Mouse (Mus musculus) forebrain, embryonic 10.5 days (tissue): ENCODE results near the gene Hmgn1. TPM values are rescaled to one million over a fixed set of nuclear protein-coding genes. Genes with fewer than 3 reads are reported as not detected.
"Not testable (repeated sequence)": the region's sequence is repeated elsewhere in the genome, so short reads cannot be mapped to it uniquely, and the experiment has no call there.

Source experiments
- DNase-seq: peaks from one replicate; pipeline ENCODE4 v3.0.0-alpha.2; 2017; ENCODE audit warnings: low spot score; ENCODE audit errors: extremely low spot score
- H3K27ac ChIP-seq: fragments of 300-500 bp; sonication (generic); 2 replicates; pipeline ENCODE4 v1.5.1; 2016; ENCODE audit warnings: mild to moderate bottlenecking
- H3K27me3 ChIP-seq: fragments of 300-500 bp; sonication (generic); 2 replicates; pipeline ENCODE4 v1.6.1; 2016; ENCODE audit warnings: mild to moderate bottlenecking; ENCODE audit not compliant: poor library complexity, severe bottlenecking
- H3K36me3 ChIP-seq: fragments of 300-500 bp; sonication (generic); replicated peaks from 2 replicates; pipeline ENCODE4 v1.6.1; 2016; ENCODE audit warnings: mild to moderate bottlenecking, moderate library complexity
- H3K4me1 ChIP-seq: fragments of 300-500 bp; sonication (generic); 2 replicates; pipeline ENCODE4 v1.6.1; 2016
- H3K4me3 ChIP-seq: fragments of 300-500 bp; sonication (generic); 2 replicates; pipeline ENCODE4 v1.5.1; 2016; ENCODE audit warnings: mild to moderate bottlenecking, moderate library complexity
- H3K9me3 ChIP-seq: fragments of 300-500 bp; sonication (generic); 2 replicates; pipeline ENCODE4 v1.6.1; 2016; ENCODE audit warnings: mild to moderate bottlenecking, moderate library complexity
- WGBS: fragments of 180-500 bp; shearing (Covaris S2); methylation state at CpG from one replicate; pipeline ENCODE4 v1.1.7; 2016; 5-methylcytosine and 5-hydroxymethylcytosine counted together
- polyA plus RNA-seq: library from polyadenylated mRNA; unstranded; fragments of >200 nt; fragmentation: Nextera tagmentation; extraction: Ambion mirVana; gene quantifications from 2 replicates; pipeline ENCODE4 v1.2.1, GENCODE M21; 2016

Gene Hmgn1
- polyA plus RNA-seq, 1 experiment from 2014 or later = 851 TPM

DNA sequence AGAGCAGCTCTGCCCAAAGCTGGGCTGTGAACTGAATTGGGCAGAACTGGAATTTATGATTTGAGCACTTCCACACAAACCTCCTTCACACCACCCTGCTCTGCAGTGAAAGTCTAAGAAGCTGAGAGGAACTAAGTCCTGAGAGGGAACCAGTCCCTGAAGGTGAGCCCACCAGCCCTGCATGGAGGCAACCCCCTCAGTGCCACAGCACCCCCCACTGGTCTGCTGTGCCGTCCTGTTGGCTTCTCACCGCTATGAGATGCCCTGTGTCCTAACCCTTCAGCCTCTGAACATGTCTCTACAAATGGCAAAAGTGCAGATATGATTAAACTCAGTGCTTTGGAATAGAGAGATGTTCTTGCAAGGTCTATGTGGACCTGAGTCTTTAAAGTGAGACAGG lies 14.8 kb downstream of the Hmgn1 start:
- Histone ChIP-seq H3K36me3 (no peaks in the 10 kb centered on the region), H3K27ac (no peak overlapping the region), H3K27me3 (no peaks in the 10 kb centered on the region), H3K4me1 (no peaks in the 10 kb centered on the region), H3K9me3 (no peaks in the 10 kb centered on the region), H3K4me3 (no peak overlapping the region)
- 58% methylated on average over 2 of the region's 2 CpGs for WGBS
- no peak for DNase-seq

- Histone ChIP-seq H3K9me3 (no peaks in the 10 kb centered on the region), H3K36me3 (no peaks in the 10 kb centered on the region), H3K27me3 (no peaks in the 10 kb centered on the region), H3K27ac (no peak overlapping the region), H3K4me3 (no peak overlapping the region), H3K4me1 (no peaks in the 10 kb centered on the region)
- DNase-seq = no peak
- 94% methylated on average over 5 of the region's 5 CpGs for WGBS
Observed at GRCm38 (mm10) chr16:96110655-96111345, 16.7 kb downstream of the Hmgn1 start.

GRCm38 (mm10) chr16:96109673-96110072 lies 17.9 kb downstream of the Hmgn1 start:
- Histone ChIP-seq H3K27ac (no peak overlapping the region), H3K36me3 (no peaks in the 10 kb centered on the region)
- 75% methylated on average over 4 of the region's 4 CpGs for WGBS

DNA sequence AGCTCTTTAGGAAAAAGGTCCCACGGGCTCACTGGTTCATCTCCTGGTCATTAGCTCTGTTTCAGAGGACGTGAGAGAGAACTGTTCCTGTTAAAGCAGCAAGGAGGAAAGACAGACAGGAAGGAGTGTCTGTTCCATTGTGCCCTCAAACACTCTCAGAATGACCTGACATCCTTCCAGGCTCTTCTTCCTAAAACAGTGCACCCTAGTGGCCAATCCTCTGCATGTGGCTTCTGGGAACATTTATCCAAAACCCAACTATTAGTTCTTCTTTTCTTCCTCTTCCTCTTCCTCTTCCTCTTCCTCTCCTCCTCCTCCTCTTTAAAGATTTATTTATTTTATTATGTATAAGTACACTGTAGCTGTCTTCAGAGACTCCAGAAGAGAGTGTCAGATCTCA lies 24.5 kb downstream of the Hmgn1 start:
- no peaks in the 10 kb centered on the region for H3K9me3 ChIP-seq
- no peak for DNase-seq
- H3K36me3 ChIP-seq = no peaks in the 10 kb centered on the region
- H3K4me1 ChIP-seq = no peaks in the 10 kb centered on the region
- 51% methylated on average over 2 of the region's 2 CpGs for WGBS
- H3K27me3 ChIP-seq = no peaks in the 10 kb centered on the region
- H3K27ac ChIP-seq = no peak overlapping the region
- no peak overlapping the region for H3K4me3 ChIP-seq

More at GRCm38 (mm10) chr16:96109673-96110072, 17.9 kb downstream of the Hmgn1 start:
- H3K27me3 ChIP-seq = no peaks in the 10 kb centered on the region
- DNase-seq = no peak
- no peaks in the 10 kb centered on the region for H3K4me1 ChIP-seq
- H3K9me3 ChIP-seq = no peaks in the 10 kb centered on the region
- H3K4me3 ChIP-seq = no peak overlapping the region

GRCm38 (mm10) chr16:96097811-96098210 lies 29.7 kb downstream of the Hmgn1 start:
- H3K36me3 ChIP-seq, H3K27ac ChIP-seq, H3K4me3 ChIP-seq, H3K9me3 ChIP-seq, H3K27me3 ChIP-seq, DNase-seq, H3K4me1 ChIP-seq: not testable (repeated sequence)

DNA sequence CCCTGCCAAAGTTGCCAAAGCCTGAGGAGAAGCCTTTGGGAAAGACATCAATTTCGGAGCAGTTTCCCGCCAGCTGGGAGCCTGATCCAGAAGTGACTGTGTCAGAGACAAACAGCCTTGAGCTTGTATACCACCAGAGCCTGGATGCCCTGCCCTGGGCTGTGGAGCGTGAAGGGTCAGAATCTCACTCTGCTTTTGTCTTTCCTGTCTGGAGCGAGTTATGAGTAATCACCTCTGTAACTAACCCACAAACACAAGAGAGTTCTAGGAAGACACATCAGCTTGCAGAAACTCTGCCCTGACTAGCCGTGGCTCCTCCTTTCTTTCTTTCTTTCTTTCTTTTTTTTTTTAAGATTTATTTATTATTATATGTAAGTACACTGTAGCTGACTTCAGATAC lies 31.6 kb downstream of the Hmgn1 start:
- H3K27me3 ChIP-seq = no peaks in the 10 kb centered on the region
- H3K4me1 ChIP-seq = 0 out of 2 replicates have a peak, but pooled peaks cover 8% of the 10 kb centered on the region
- no peak overlapping the region for H3K27ac ChIP-seq
- WGBS = 87% methylated on average over 5 of the region's 5 CpGs
- no peaks in the 10 kb centered on the region for H3K9me3 ChIP-seq
- no peaks in the 10 kb centered on the region for H3K36me3 ChIP-seq
- H3K4me3 ChIP-seq = no peak overlapping the region
- no peak for DNase-seq

DNA sequence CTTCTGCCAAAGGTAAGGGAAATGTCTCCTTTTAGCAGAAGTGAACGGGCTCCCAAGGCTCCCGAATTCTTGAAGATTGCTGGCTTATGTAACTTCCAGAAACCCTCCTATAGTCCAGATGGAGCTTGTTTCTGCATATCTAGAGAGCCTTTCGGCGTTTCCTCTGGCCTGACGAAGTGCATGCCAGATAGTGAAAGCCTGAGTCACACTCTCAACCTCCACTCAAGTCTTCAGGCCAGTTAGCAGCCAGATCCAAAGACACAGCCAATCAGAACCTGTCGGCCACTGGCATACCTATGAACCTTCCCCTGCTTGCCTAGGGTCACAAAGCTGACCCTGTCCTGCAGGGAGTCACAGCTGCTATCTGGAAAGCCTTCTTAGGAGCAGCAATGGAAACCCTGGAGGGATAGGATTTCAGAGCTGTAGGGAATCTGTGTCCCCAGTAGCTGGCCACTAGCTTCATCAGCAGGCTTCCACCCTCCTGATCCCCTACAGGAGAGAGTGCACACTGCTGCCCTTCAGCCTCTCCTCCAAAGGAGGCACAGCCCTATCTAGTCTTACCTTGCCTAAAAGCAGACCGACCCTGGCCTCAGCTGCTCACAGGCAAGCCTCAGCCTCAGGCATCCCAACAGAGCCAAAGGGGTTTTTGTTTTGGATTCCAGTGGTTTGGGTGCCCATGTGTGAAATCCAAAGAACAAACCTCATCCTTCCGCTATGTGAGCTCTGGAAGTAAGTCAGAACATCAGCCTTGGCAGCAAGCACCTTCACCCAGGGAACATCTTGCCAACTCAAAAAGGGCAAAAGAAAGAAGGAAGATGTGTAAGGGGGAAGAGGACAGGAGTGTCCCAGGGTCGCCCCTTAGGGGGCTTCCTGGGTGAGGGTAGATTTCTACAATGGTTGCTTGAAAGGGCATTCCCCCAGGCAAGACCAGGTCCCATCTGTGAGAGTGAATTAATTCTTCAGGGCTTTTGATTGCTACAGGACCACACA lies 35.7 kb downstream of the Hmgn1 start:
- H3K4me1 ChIP-seq = peaks cover 11% of the 10 kb centered on the region; the same call in 1 of the 2 replicates
- H3K27ac ChIP-seq = no peak overlapping the region
- no peaks in the 10 kb centered on the region for H3K27me3 ChIP-seq
- DNase-seq = no peak
- 70% methylated on average over 9 of the region's 9 CpGs for WGBS
- no peak overlapping the region for H3K4me3 ChIP-seq
- no peaks in the 10 kb centered on the region for H3K36me3 ChIP-seq
- no peaks in the 10 kb centered on the region for H3K9me3 ChIP-seq

GRCm38 (mm10) chr16:96088120-96088519 lies 39.4 kb downstream of the Hmgn1 start:
- no peaks in the 10 kb centered on the region for H3K27me3 ChIP-seq
- H3K4me3 ChIP-seq = no peak overlapping the region
- WGBS = 75% methylated on average over 5 of the region's 5 CpGs
- H3K36me3 ChIP-seq = no peaks in the 10 kb centered on the region
- no peak overlapping the region for H3K27ac ChIP-seq
- no peaks in the 10 kb centered on the region for H3K9me3 ChIP-seq
- DNase-seq = no peak
- peaks cover 19% of the 10 kb centered on the region for H3K4me1 ChIP-seq

DNA sequence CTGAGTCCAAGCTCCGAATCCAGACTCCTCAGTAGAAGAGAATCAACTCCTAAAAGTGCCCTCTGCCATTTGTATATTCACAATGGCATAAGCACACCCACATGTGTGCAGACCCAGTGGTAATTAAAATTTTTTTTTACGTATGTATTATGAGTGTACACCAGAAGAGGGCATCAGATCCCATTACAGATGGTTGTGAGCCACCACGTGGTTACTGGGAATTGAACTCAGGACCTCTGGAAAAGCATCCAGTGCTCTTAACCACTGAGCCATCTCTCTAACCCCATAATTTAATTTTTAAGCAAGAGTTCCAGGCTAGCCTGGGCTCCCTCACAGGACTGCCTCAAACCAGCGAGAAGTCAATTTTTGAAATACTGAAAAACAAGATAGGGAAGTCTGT lies 40.1 kb downstream of the Hmgn1 start:
- Histone ChIP-seq H3K4me1 (peaks cover 24% of the 10 kb centered on the region), H3K27me3 (no peaks in the 10 kb centered on the region), H3K9me3 (no peaks in the 10 kb centered on the region), H3K4me3 (no peak overlapping the region), H3K27ac (no peak overlapping the region), H3K36me3 (no peaks in the 10 kb centered on the region)
- no peak for DNase-seq
- 77% methylated on average over 4 of the region's 4 CpGs for WGBS

DNA sequence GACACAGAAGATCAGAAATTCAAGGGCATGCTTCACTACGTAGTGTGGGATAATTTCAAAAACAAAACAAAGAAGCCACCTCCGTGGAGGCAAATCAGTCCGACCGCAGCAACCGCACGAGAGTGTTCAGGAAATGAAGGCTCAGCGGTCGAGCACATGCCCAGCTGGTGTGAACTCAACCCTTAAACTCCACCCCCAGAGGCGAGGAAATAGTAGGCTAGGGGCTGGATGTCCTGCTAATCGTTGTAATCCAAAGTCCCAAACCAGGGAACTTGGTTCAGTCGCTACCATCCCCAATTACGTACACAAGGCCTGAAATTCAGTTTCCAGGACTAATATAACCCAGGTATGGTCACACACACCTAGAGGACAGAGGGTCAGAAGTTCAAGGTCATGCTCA lies 40.5 kb downstream of the Hmgn1 start:
- H3K4me3 ChIP-seq = no peak overlapping the region
- no peaks in the 10 kb centered on the region for H3K9me3 ChIP-seq
- H3K27me3 ChIP-seq = no peaks in the 10 kb centered on the region
- no peaks in the 10 kb centered on the region for H3K36me3 ChIP-seq
- H3K27ac ChIP-seq = no peak overlapping the region
- no peak for DNase-seq
- peaks cover 22% of the 10 kb centered on the region for H3K4me1 ChIP-seq
- WGBS = 78% methylated on average over 12 of the region's 12 CpGs

DNA sequence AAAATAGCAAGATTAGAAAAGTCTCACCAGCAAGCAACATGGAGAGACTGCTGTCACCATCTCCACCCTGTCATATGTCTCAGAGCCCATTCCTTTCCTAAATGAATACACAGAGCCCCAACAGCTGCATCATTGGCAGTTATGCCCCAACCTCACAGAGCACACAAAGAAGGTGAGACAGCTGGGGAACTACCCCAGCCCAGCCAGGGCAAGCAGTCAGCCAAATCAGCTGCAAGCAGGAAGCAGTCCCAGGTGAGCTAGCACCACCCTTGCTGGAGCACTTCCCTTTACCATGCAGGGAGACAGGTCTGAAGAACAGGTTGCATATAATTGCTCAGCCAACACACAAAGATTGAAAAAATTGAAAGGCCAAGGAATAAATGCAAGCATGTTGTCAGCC lies 41.9 kb downstream of the Hmgn1 start:
- H3K36me3 ChIP-seq = peaks cover 6% of the 10 kb centered on the region
- DNase-seq = no peak
- H3K9me3 ChIP-seq = no peaks in the 10 kb centered on the region
- peaks cover 24% of the 10 kb centered on the region for H3K4me1 ChIP-seq
- no peaks in the 10 kb centered on the region for H3K27me3 ChIP-seq
- H3K27ac ChIP-seq = no peak overlapping the region
- no peak overlapping the region for H3K4me3 ChIP-seq

GRCm38 (mm10) chr16:96083179-96083646 lies 44.3 kb downstream of the Hmgn1 start:
- WGBS = 5% methylated on average over 20 of the region's 20 CpGs
- Histone ChIP-seq H3K4me1 (peaks cover 27% of the 10 kb centered on the region), H3K36me3 (peaks cover 30% of the 10 kb centered on the region), H3K4me3 (peak overlapping the region; percentile 99), H3K9me3 (no peaks in the 10 kb centered on the region), H3K27ac (peak overlapping the region; percentile 96), H3K27me3 (no peaks in the 10 kb centered on the region)
- no peak for DNase-seq
